Mouse (Mus musculus): ENCODE data around the gene Plcb1.

DNA sequence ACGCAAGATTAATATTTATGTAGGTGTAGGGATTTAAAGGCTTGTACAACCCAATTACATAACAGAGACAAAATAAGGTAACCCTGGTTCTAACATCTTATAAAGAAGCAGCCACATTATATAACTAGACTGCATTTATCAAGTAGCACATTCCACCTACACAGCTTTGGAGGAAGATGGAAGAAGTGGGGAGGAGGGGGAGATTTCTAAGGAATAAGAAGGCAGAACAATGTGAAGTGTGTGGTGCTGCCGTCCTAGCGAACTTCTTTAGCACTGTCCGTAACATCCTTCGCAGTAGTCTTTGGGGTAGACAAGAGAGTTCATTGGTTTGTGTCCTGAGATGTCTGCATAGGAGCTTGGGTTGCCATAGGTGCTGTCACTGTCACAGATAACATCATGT is 111.2 kb downstream of the Plcb1 start:
- TF ChIP-seq MAX (IDR thresholded peaks at IDR 0.05) (no peak), CTCF (IDR thresholded peaks at IDR 0.05; ENCODE audit: control insufficient read depth, insufficient read depth, insufficient read length) (no peak), USF1 (IDR thresholded peaks at IDR 0.05; ENCODE audit: low read depth) (no peak), MYOG (IDR thresholded peaks at IDR 0.05; ENCODE audit: control insufficient read depth, extremely low read depth, insufficient read length) (no peak), CEBPB (IDR thresholded peaks at IDR 0.05; ENCODE audit: low read depth) (no peak), MYOD1 (IDR thresholded peaks at IDR 0.05; ENCODE audit: control insufficient read depth, insufficient read length, low read depth) (no peak)
